Comparison of ENCODE assay signal across 18 mouse cellular contexts in genomic region chr19:17334644-17335333, GRCm38 (mm10). TPM values are rescaled to one million over a fixed set of nuclear protein-coding genes. Genes with fewer than 3 reads are reported as not detected.
A peak's percentile ranks its signal among the peaks of the same experiment; 100 is the strongest.
DNase-seq lines count a peak whose midpoint lies in the region; ATAC-seq and TF ChIP-seq lines count a peak whose summit lies in the region.
"Had no signal": no experiment of that assay in that cellular context is flagged by ENCODE, and none has a peak within 500 bp of the region (broad histone marks: within the 10 kb centered on the region; RNA-seq: fewer than 3 reads in every experiment).

No protein-coding gene starts in this region.

- H3K4me1 ChIP-seq in heart, embryonic 11.5 days (ENCODE audit: control insufficient read depth, insufficient read depth, low read length) = peaks cover 24% of the 10 kb centered on the region
- peaks cover 56% of the 10 kb centered on the region for H3K4me1 ChIP-seq in liver, postnatal 0 days (ENCODE audit: insufficient read depth)
- H3K4me1 ChIP-seq in kidney, embryonic 15.5 days = peaks cover 13% of the 10 kb centered on the region
- H3K4me1 ChIP-seq: forebrain, embryonic 15.5 days had no signal

- H3K27me3 ChIP-seq in heart, embryonic 11.5 days (ENCODE audit: control insufficient read depth, insufficient read depth, low read length) = no peaks in the 10 kb centered on the region
- no peaks in the 10 kb centered on the region for H3K27me3 ChIP-seq in liver, postnatal 0 days (ENCODE audit: insufficient read depth, low read length)
- H3K27me3 ChIP-seq in kidney, embryonic 15.5 days = no peaks in the 10 kb centered on the region
- H3K27me3 ChIP-seq: forebrain, embryonic 15.5 days; neural tube, embryonic 15.5 days had no signal

- peak overlapping the region; percentile 42 for H3K4me2 ChIP-seq in heart, embryonic 11.5 days
- H3K4me2 ChIP-seq in liver, postnatal 0 days (ENCODE audit: low read depth, low read length) = peak overlapping the region; percentile 62
- H3K4me2 ChIP-seq in kidney, embryonic 15.5 days = no peak overlapping the region
- H3K4me2 ChIP-seq: forebrain, embryonic 15.5 days; neural tube, embryonic 15.5 days had no signal

- H3K9me3 ChIP-seq in heart, embryonic 11.5 days (replicated peaks; ENCODE audit: control insufficient read depth, low read length) = no peaks in the 10 kb centered on the region
- no peaks in the 10 kb centered on the region for H3K9me3 ChIP-seq in liver, postnatal 0 days (ENCODE audit: low read length)
- no peaks in the 10 kb centered on the region for H3K9me3 ChIP-seq in kidney, embryonic 15.5 days (replicated peaks)
- H3K9me3 ChIP-seq: embryonic facial prominence, embryonic 10.5 days; forebrain, embryonic 15.5 days; limb, embryonic 10.5 days; neural tube, embryonic 15.5 days had no signal

- intact Hi-C loops in heart, postnatal 10 days (cut with DNase I) = loop anchor here (5.0 kb wide), 1 partner anchor 107 kb away; no protein-coding TSS in a partner anchor

- no peak overlapping the region for H3K9ac ChIP-seq in heart, embryonic 11.5 days (ENCODE audit: low read depth, low read length)
- peak overlapping the region; percentile 58 for H3K9ac ChIP-seq in liver, postnatal 0 days (replicated peaks)
- no peak overlapping the region for H3K9ac ChIP-seq in kidney, embryonic 15.5 days
- H3K9ac ChIP-seq: forebrain, embryonic 15.5 days; neural tube, embryonic 15.5 days had no signal

- ATAC-seq in heart, embryonic 11.5 days (replicated peaks; ENCODE audit: insufficient number of reproducible peaks, low FRiP score, low TSS enrichment) = peak; percentile 73
- peak; percentile 85 for ATAC-seq in granulocyte monocyte progenitor cell, adult 5-6 weeks (replicated peaks; ENCODE audit: poor library complexity, severe bottlenecking)
- ATAC-seq in liver, postnatal 0 days = peak; percentile 93
- ATAC-seq in kidney, embryonic 15.5 days (replicated peaks; ENCODE audit: low FRiP score) = no peak; the same call in 1 of the 2 replicates
- ATAC-seq: forebrain, embryonic 15.5 days had no signal

- no peak for DNase-seq in heart, postnatal 10 days
- DNase-seq in 416B (ENCODE audit: low read depth) = peak; percentile 94
- peak; percentile 58 for DNase-seq in liver, postnatal 0 days
- DNase-seq in urinary bladder, postnatal 14 days (ENCODE audit: low spot score) = no peak
- no peak for DNase-seq in ovary, postnatal 14 days (ENCODE audit: low spot score)
- DNase-seq: B cell, adult 2 months; cerebellum, adult 11-12 months; midbrain, embryonic 14.5 days; spleen, adult 18-20 months; thymus, postnatal 14 days had no signal

- peak; percentile 35; the same call in 1 of the 2 replicates for TF ChIP-seq CTCF in liver, postnatal 0 days (IDR thresholded peaks at IDR 0.05; ENCODE audit: low read depth)

- H3K36me3 ChIP-seq in heart, embryonic 11.5 days (ENCODE audit: control insufficient read depth, insufficient read depth, low read length) = no peaks in the 10 kb centered on the region; the same call in 1 of the 2 replicates
- peaks cover 33% of the 10 kb centered on the region for H3K36me3 ChIP-seq in liver, postnatal 0 days (replicated peaks; ENCODE audit: insufficient read depth, low read length)
- H3K36me3 ChIP-seq in kidney, embryonic 15.5 days = 0 out of 2 replicates have a peak, but pooled peaks cover 1% of the 10 kb centered on the region
- H3K36me3 ChIP-seq: embryonic facial prominence, embryonic 10.5 days; forebrain, embryonic 15.5 days; limb, embryonic 10.5 days; neural tube, embryonic 15.5 days had no signal

- H3K4me3 ChIP-seq in heart, embryonic 11.5 days (ENCODE audit: low read depth, low read length) = no peak overlapping the region
- 0 out of 2 replicates have a peak overlapping the region, but pooled peaks have one; percentile 17 for H3K4me3 ChIP-seq in liver, postnatal 0 days (ENCODE audit: low read depth, low read length)
- no peak overlapping the region for H3K4me3 ChIP-seq in kidney, embryonic 15.5 days (replicated peaks)
- H3K4me3 ChIP-seq: embryonic facial prominence, embryonic 10.5 days; forebrain, embryonic 15.5 days; layer of hippocampus, adult 2 months; limb, embryonic 10.5 days; neural tube, embryonic 15.5 days had no signal

- peak; percentile 99 for TF ChIP-seq EP300 in liver, postnatal 0 days (IDR thresholded peaks at IDR 0.05; ENCODE audit: low read depth)

- WGBS in heart, embryonic 11.5 days (ENCODE audit: insufficient replicate concordance) = 56% methylated on average over 12 of the region's 12 CpGs
- 44% methylated on average over 12 of the region's 12 CpGs for WGBS in liver, postnatal 0 days (ENCODE audit: insufficient replicate concordance)
- WGBS in kidney, embryonic 15.5 days = 91% methylated on average over 12 of the region's 12 CpGs

- H3K27ac ChIP-seq in heart, embryonic 11.5 days (ENCODE audit: low read depth, low read length) = peak overlapping the region; percentile 82
- peak overlapping the region; percentile 95 for H3K27ac ChIP-seq in liver, postnatal 0 days (ENCODE audit: low read depth)
- H3K27ac ChIP-seq in kidney, embryonic 15.5 days = no peak overlapping the region
- H3K27ac ChIP-seq: embryonic facial prominence, embryonic 10.5 days; forebrain, embryonic 15.5 days; layer of hippocampus, adult 2 months; limb, embryonic 10.5 days; neural tube, embryonic 15.5 days had no signal

RNA-seq across cellular contexts. Expression of gene Gcnt1, which starts 37.9 kb away (rescaled TPM):
- 11.2 and 12.8 TPM in 2 replicates for polyA plus RNA-seq in heart, embryonic 11.5 days (2014; fragmentation: Nextera tagmentation; extraction: Ambion mirVana)
- 10 to 100 TPM; 11.4 to 13.6 TPM for total RNA-seq in heart, postnatal 10 days (2021)
- total RNA-seq in granulocyte monocyte progenitor cell, adult 5-6 weeks (2014; fragmentation: Nextera tagmentation) = 18.2 and 22.2 TPM in 2 replicates
- 27.4 and 29.9 TPM in 2 replicates for total RNA-seq in granulocyte monocyte progenitor cell, adult 5-6 weeks (2017)
- 5.8 and 7.1 TPM in 2 replicates for polyA plus RNA-seq in liver, postnatal 0 days (2015; fragmentation: Nextera tagmentation; extraction: Ambion mirVana)
- 27.6 and 29.6 TPM in 2 replicates for polyA plus RNA-seq in kidney, embryonic 15.5 days (2015; fragmentation: Nextera tagmentation; extraction: Ambion mirVana)

RNA-seq across cellular contexts. Expression of gene Rfk, which starts 59.1 kb away (rescaled TPM):
- 60.4 and 61.3 TPM in 2 replicates for polyA plus RNA-seq in heart, embryonic 11.5 days (2014; fragmentation: Nextera tagmentation; extraction: Ambion mirVana)
- total RNA-seq in heart, postnatal 10 days (2021) = 10 to 100 TPM; 54.2 to 55.8 TPM
- total RNA-seq in granulocyte monocyte progenitor cell, adult 5-6 weeks (2014; fragmentation: Nextera tagmentation) = 32.9 and 41.9 TPM in 2 replicates
- total RNA-seq in granulocyte monocyte progenitor cell, adult 5-6 weeks (2017) = 23.2 and 27.1 TPM in 2 replicates
- 59.9 and 61.9 TPM in 2 replicates for polyA plus RNA-seq in liver, postnatal 0 days (2015; fragmentation: Nextera tagmentation; extraction: Ambion mirVana)
- polyA plus RNA-seq in kidney, embryonic 15.5 days (2015; fragmentation: Nextera tagmentation; extraction: Ambion mirVana) = 76.8 and 85.6 TPM in 2 replicates

Comparison
In these comparisons a context has a peak if more than half of its experiments do, and no peak if none do; other contexts are left out.
1. DNase-seq: peak in 416B (single experiment) and liver, postnatal 0 days (single experiment); none in heart, postnatal 10 days (0 of 2), urinary bladder, postnatal 14 days (single experiment) and ovary, postnatal 14 days (single experiment).